Mouse (Mus musculus): ENCODE results near the gene Zfp595. TPM values are rescaled to one million over a fixed set of nuclear protein-coding genes. Genes with fewer than 3 reads are reported as not detected.
A peak's percentile ranks its signal among the peaks of the same experiment; 100 is the strongest.
"Not testable (repeated sequence)": the region's sequence is repeated elsewhere in the genome, so short reads cannot be mapped to it uniquely, and the experiment has no call there.

Gene Zfp595
- polyA plus RNA-seq, 1 experiment: 0.78 TPM

DNA sequence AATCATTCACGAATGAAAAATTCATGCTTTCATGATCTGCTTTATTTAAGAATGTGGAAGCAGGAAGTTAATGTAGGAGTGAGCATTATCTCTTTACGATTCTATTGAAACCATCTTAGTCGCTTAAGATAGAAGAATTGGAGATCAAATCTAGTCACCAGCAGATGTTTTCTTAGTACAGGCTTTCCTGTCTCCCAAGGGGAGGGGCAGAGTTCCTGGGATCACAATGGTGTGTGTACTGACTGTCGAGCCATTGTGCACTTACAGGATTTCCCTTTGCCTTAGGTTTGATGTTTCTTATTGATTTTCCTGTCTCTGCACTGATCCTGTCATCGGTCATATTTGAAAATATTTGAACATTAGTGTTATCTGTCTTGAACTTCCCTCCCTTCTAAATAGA, 25.7 kb downstream of the Zfp595 start:
- 24% methylated on average over 5 of the region's 5 CpGs for WGBS
- Histone ChIP-seq H3K27me3 (replicated peaks; ENCODE audit: control insufficient read depth, insufficient read depth, low read length) (no peaks in the 10 kb centered on the region), H3K4me3 (ENCODE audit: insufficient read depth, low read depth, low read length) (peak overlapping the region; percentile 81; the same call in 1 of the 2 replicates), H3K36me3 (ENCODE audit: control insufficient read depth, insufficient read depth, low read length) (no peaks in the 10 kb centered on the region), H3K27ac (ENCODE audit: insufficient read depth, low read depth, low read length) (no peak overlapping the region), H3K4me1 (ENCODE audit: control insufficient read depth, insufficient read depth, low read length) (no peaks in the 10 kb centered on the region; the same call in 1 of the 2 replicates)
- TF ChIP-seq CTCF (conservative IDR thresholded peaks at IDR 0.05; ENCODE audit: insufficient read depth, insufficient read length, low read depth, low read length): no peak
- TF ChIP-seq POLR2A (IDR thresholded peaks at IDR 0.05; ENCODE audit: low read depth, low read length): no peak
- DNase-seq: no peak

DNA sequence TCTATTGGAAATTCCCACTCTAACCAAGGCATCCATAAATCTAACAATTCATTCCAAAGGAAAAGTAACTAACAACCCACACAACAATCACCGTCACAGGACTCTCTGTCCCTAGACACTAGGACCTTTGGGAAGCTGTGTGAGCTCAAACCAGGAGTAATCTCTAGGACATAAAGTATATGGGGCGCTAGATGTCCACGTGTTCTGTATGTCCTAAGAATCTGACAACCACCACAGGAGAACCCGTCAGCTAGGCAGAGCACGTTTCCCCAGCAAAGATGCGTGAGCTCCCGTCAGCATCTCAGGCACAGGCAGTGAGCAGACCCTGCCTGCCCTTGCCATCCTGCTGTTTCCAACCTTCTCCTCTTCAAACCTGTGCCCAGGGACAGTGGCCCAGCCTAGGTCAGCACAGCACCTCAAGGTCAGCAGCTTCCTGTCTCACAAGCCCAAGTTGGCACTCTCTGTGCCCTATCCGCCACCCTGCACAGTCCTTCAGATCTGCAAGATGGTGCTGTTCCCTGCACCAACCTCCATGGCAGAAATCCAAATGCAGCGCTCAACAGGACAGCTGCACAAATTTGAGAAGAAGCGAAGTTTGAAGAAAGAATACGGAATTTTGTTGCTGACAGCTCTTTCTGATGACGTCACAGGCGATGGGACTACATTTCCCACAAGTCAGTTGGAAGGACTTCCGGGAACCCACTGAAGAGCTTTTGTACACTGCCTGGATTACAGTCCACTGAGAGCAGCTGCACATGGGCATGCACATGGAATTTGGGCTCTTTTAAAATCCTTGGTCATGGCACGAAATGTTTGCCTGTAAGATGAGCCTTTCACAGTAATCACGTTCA, 26.3 kb downstream of the Zfp595 start, which contains the start of gene Zfp457:
Gene Zfp457 (minus strand): TSS at position 664 of the 851 bp plus-strand sequence.
- Histone ChIP-seq H3K4me3 (ENCODE audit: insufficient read depth, low read depth, low read length) (peak within 1 kb of the TSS; percentile 81), H3K27me3 (replicated peaks; ENCODE audit: control insufficient read depth, insufficient read depth, low read length) (no peaks in the 10 kb centered on the region), H3K4me1 (ENCODE audit: control insufficient read depth, insufficient read depth, low read length) (no peaks in the 10 kb centered on the region; the same call in 1 of the 2 replicates), H3K27ac (ENCODE audit: insufficient read depth, low read depth, low read length) (peak within 1 kb of the TSS; percentile 84), H3K36me3 (ENCODE audit: control insufficient read depth, insufficient read depth, low read length) (no peaks in the 10 kb centered on the region)
- peak; percentile 95 for DNase-seq
- TF ChIP-seq POLR2A (IDR thresholded peaks at IDR 0.05; ENCODE audit: low read depth, low read length): no peak
- no peak for TF ChIP-seq CTCF (conservative IDR thresholded peaks at IDR 0.05; ENCODE audit: insufficient read depth, insufficient read length, low read depth, low read length)
- WGBS: 4% methylated on average over 16 of the region's 16 CpGs

GRCm38 (mm10) chr13:67278314-67278713, 54.1 kb downstream of the Zfp595 start, which contains the start of gene Zfp458:
TSS of gene Zfp458 (minus strand) at chr13:67278466.
- peak; percentile 31 for DNase-seq
- Histone ChIP-seq H3K4me1 (ENCODE audit: control insufficient read depth, insufficient read depth, low read length) (no peaks in the 10 kb centered on the region), H3K36me3 (ENCODE audit: control insufficient read depth, insufficient read depth, low read length) (no peaks in the 10 kb centered on the region), H3K27ac (ENCODE audit: insufficient read depth, low read depth, low read length) (no peak within 1 kb of the TSS), H3K27me3 (replicated peaks; ENCODE audit: control insufficient read depth, insufficient read depth, low read length) (no peaks in the 10 kb centered on the region), H3K4me3 (ENCODE audit: insufficient read depth, low read depth, low read length) (0 out of 2 replicates have a peak within 1 kb of the TSS, but pooled peaks have one; percentile 10)
- 43% methylated on average over 7 of the region's 7 CpGs for WGBS
- no peak for TF ChIP-seq CTCF (conservative IDR thresholded peaks at IDR 0.05; ENCODE audit: insufficient read depth, insufficient read length, low read depth, low read length)
- TF ChIP-seq POLR2A (IDR thresholded peaks at IDR 0.05; ENCODE audit: low read depth, low read length): no peak

DNA sequence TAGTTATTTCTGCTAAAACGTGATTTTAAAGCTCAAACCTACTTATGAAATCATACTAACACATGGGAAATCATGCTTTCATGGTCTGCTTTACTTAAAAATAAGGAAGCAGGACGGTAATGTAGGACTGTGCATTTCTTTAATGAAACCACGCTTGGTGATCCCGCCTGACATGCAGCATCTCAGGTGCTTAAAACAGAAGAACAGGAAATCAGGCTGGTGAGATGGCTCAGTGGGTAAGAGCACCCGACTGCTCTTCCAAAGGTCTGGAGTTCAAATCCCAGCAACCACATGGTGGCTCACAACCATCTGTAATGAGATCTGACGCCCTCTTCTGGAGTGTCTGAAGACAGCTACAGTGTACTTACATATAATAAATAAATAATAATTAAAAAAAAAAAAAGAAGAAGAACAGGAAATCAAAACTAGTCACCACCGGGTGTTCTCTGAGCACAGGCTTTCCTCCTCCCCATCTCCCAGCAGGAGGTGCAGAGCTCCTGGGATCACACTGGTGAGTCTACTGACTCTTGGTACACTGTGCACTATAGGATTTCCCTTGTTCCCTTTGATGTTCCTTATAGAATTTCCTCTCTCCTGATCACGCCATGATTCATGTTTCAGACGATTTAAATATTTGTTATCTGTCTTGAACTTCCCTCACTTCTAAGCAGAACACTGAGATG, 62.8 kb downstream of the Zfp595 start:
- not testable (repeated sequence) for DNase-seq; H3K27me3 ChIP-seq (replicated peaks; ENCODE audit: control insufficient read depth, insufficient read depth, low read length); H3K36me3 ChIP-seq (ENCODE audit: control insufficient read depth, insufficient read depth, low read length); H3K4me1 ChIP-seq (ENCODE audit: control insufficient read depth, insufficient read depth, low read length)
- WGBS: 32% methylated on average over 9 of the region's 9 CpGs
- peak overlapping the region; percentile 15; the same call in 1 of the 2 replicates for H3K27ac ChIP-seq (ENCODE audit: insufficient read depth, low read depth, low read length)
- peak overlapping the region; percentile 99 for H3K4me3 ChIP-seq (ENCODE audit: insufficient read depth, low read depth, low read length)

- peak overlapping the region; percentile 99 for H3K4me3 ChIP-seq (ENCODE audit: insufficient read depth, low read depth, low read length)
- 5% methylated on average over 18 of the region's 18 CpGs for WGBS
- H3K27ac ChIP-seq (ENCODE audit: insufficient read depth, low read depth, low read length): peak overlapping the region; percentile 81; the same call in 1 of the 2 replicates
- H3K36me3 ChIP-seq (ENCODE audit: control insufficient read depth, insufficient read depth, low read length): no peaks in the 10 kb centered on the region
- DNase-seq: peak; percentile 92
- TF ChIP-seq POLR2A (IDR thresholded peaks at IDR 0.05; ENCODE audit: low read depth, low read length) (no peak), CTCF (conservative IDR thresholded peaks at IDR 0.05; ENCODE audit: insufficient read depth, insufficient read length, low read depth, low read length) (no peak)
- no peaks in the 10 kb centered on the region for H3K27me3 ChIP-seq (replicated peaks; ENCODE audit: control insufficient read depth, insufficient read depth, low read length)
- no peaks in the 10 kb centered on the region for H3K4me1 ChIP-seq (ENCODE audit: control insufficient read depth, insufficient read depth, low read length)
Observed at GRCm38 (mm10) chr13:67268568-67269369, 63.6 kb downstream of the Zfp595 start.

Other genes starting within 250 kb of the Zfp595 start
- gene Zfp708, start 234.6 kb downstream of the Zfp595 start, polyA plus RNA-seq (2012; rRNA removed): 0.15 and 0.48 TPM in 2 replicates
- 4.0 and 5.0 TPM in 2 replicates for gene Gm28557, start 224.0 kb downstream of the Zfp595 start, polyA plus RNA-seq (2012; rRNA removed)
- 0.31 and 0.53 TPM in 2 replicates for gene Rslcan18, start 216.3 kb downstream of the Zfp595 start, polyA plus RNA-seq (2012; rRNA removed)
- gene Zfp759, start 210.9 kb downstream of the Zfp595 start, polyA plus RNA-seq (2012; rRNA removed): 0.31 and 0.39 TPM in 2 replicates
- 2.4 and 3.0 TPM in 2 replicates for gene Rsl1, start 159.4 kb downstream of the Zfp595 start, polyA plus RNA-seq (2012; rRNA removed)
- gene Zfp455, start 138.1 kb downstream of the Zfp595 start, polyA plus RNA-seq (2012; rRNA removed): 0.12 and 0.36 TPM in 2 replicates
- 0.53 and 0.61 TPM in 2 replicates for gene Zfp458, start 54.1 kb downstream of the Zfp595 start, polyA plus RNA-seq (2012; rRNA removed)
- 2.0 and 2.1 TPM in 2 replicates for gene Zfp457, start 26.1 kb downstream of the Zfp595 start, polyA plus RNA-seq (2012; rRNA removed)
- 0.20 TPM in 1 of 2 replicates, not detected in the other for gene Gm28044, start 28.0 kb upstream of the Zfp595 start, polyA plus RNA-seq (2012; rRNA removed)
- 0.23 and 0.47 TPM in 2 replicates for gene Zfp953, start 28.0 kb upstream of the Zfp595 start, polyA plus RNA-seq (2012; rRNA removed)
- 0.25 TPM in 1 of 2 replicates, not detected in the other for gene Gm28041, start 43.2 kb upstream of the Zfp595 start, polyA plus RNA-seq (2012; rRNA removed)
- 0.15 and 0.31 TPM in 2 replicates for gene Zfp456, start 43.2 kb upstream of the Zfp595 start, polyA plus RNA-seq (2012; rRNA removed)
- gene Zfp429, start 67.2 kb upstream of the Zfp595 start, polyA plus RNA-seq (2012; rRNA removed): 1.8 and 3.4 TPM in 2 replicates
- 0.24 and 0.44 TPM in 2 replicates for gene Zfp459, start 88.8 kb upstream of the Zfp595 start, polyA plus RNA-seq (2012; rRNA removed)
- gene Zfp874a, start 119.1 kb upstream of the Zfp595 start, polyA plus RNA-seq (2012; rRNA removed): 2.0 and 2.8 TPM in 2 replicates
- gene Zfp874b, start 151.7 kb upstream of the Zfp595 start, polyA plus RNA-seq (2012; rRNA removed): 3.5 TPM in 2 replicates
- 0.88 and 1.3 TPM in 2 replicates for gene Zfp58, start 168.0 kb upstream of the Zfp595 start, polyA plus RNA-seq (2012; rRNA removed)
- not detected in 2 replicates for gene Gm26965, start 193.6 kb upstream of the Zfp595 start, polyA plus RNA-seq (2012; rRNA removed)
- 28.0 and 30.8 TPM in 2 replicates for gene Zfp87, start 193.6 kb upstream of the Zfp595 start, polyA plus RNA-seq (2012; rRNA removed)
- 2.2 and 3.3 TPM in 2 replicates for gene Zfp748, start 221.3 kb upstream of the Zfp595 start, polyA plus RNA-seq (2012; rRNA removed)